Mouse (Mus musculus): ENCODE results near the gene Tfap2e. TPM values are rescaled to one million over a fixed set of nuclear protein-coding genes. Genes with fewer than 3 reads are reported as not detected.

Gene Tfap2e
- polyA plus RNA-seq (2012; rRNA removed), result 2.5 and 3.0 TPM in 2 replicates

DNA sequence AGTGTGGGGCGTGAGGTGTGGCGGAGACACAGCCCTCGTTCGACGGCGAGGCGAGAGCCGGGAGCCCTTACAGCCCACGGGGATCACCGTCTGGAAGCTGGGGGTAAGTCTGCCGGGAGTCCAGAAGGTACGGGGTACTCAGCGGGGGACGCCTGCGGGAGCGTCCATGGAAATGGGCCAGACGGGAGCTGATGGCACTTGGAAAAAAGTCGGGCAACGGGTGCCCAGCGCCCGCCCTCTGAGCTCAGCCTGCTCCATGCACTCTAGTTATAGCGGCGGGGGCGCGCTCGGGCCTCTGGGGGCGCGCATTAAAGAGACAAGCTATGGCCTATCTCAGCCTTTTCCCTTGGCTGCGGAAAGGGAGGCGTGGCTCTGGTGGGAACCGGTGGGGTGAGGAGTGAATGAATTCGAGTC, at the start of gene Tfap2e:
TSS of gene Tfap2e (minus strand) at position 240 of the 414 bp plus-strand sequence.

DNA sequence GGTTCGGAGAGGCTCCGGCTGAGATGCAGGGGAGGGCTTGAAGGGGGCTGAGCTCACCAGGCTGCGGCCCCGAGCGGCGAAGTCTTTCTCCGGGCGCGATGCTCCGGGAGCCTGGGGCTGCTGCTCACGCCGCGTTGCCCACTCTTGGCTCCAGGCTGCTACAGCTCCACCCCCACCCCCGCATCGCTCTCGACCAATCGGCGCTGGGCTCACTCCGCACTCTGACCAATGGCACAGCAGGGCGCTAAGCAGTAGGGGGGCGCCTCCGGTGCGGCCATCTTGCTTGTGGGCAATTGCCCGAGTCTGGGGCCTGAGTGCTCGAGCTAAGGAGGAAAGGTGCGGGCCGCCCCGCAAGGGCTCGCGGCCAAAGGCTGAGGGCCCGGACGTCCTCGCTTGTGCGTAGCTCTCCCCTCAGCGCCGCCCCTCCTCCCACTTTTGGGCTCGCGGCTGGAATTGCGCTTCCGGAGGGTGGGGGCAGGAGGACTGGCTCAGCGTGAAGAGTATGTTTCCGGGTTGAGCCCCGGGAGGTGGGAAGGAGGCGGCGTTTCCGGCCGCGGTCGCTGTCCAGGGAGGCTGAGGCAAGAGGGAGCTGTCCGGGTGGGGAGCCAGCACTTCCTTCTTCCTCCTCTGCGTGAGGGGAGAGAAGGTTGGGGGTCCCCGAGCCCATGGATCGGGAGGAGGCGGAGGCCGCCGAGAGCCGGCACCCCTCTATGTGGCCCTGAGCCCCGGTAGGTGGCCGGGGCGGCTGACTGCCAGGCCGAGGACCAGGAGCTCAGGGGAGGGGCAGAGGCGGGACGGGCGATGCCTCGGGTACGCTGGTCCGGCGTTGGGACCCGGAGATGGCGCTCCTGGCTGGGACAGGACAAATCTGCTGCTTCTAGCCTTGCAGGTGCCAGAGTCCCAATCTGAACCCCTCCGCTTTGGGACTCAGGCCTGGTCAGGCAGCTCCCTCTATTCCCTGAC, 17.5 kb upstream of the Tfap2e start, which contains the start of the genes Ncdn and AU040320:
TSS of gene Ncdn (minus strand) at position 171 of the 963 bp plus-strand sequence.
TSS of gene AU040320 (plus strand) at position 277 of the 963 bp plus-strand sequence.

DNA sequence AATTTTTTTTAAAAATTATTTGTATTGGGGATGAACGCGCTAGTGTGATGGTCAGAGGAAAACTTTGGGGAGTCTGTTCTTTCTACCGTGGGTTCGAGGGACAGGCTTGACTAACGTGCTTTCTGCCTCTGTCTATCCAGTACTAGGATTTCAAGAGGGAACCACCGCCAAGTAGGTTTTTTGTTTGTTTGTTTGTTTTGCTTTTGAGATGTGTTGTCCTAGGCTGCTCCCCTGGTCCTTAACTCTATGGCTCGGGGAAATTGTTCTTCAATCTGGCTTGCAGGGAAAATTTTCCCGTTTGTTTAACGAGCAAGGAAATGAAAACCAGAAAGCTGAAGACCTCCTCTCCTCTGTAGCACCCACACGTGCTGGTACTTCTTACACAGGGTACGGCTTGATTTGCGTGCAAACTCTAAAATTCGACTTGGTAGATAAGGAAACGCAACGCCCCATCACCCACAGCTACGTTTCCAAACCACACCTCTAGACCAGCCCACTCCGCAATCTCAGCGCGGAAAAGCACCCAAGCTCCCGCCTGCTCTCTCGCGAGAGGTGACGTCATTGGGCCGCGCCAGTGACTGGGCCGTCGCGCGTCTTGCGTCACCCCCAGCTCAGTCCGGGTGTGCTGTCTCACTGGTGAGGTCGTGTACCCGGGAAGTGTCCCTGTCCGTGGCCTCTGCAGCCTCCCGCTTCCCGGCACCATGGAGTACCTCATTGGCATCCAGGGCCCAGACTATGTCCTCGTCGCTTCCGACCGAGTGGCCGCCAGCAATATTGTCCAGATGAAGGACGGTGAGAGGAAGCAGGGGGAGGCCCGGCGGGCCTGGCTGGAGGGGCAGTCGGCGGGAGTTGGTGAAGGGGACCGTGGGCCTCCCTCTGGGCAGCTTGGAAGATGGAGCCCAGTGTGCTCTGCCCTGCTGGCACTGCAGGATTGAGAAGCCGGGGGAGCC, 58.7 kb downstream of the Tfap2e start, which contains the start of gene Psmb2:
TSS of gene Psmb2 (plus strand) at position 577 of the 950 bp plus-strand sequence.

Other genes with a start within 250 kb of the Tfap2e start
- gene Ago4, start 202.8 kb downstream of the Tfap2e start, polyA plus RNA-seq (2012; rRNA removed), result 8.6 and 9.2 TPM in 2 replicates
- gene Clspn, start 179.3 kb downstream of the Tfap2e start, polyA plus RNA-seq (2012; rRNA removed), result 13.8 and 15.9 TPM in 2 replicates
- 11.3 and 15.1 TPM in 2 replicates for gene 5730409E04Rik, start 126.4 kb downstream of the Tfap2e start, polyA plus RNA-seq (2012; rRNA removed)
- gene Psmb2, start 58.6 kb downstream of the Tfap2e start, polyA plus RNA-seq (2012; rRNA removed), result 235 and 239 TPM in 2 replicates
- 79.2 and 81.1 TPM in 2 replicates for gene Ncdn, start 17.2 kb upstream of the Tfap2e start, polyA plus RNA-seq (2012; rRNA removed)
- 38.5 and 39.5 TPM in 2 replicates for gene AU040320, start 17.3 kb upstream of the Tfap2e start, polyA plus RNA-seq (2012; rRNA removed)
- gene Zmym4, start 231.9 kb upstream of the Tfap2e start, polyA plus RNA-seq (2012; rRNA removed), result 31.3 and 36.7 TPM in 2 replicates